Mouse (Mus musculus) central nervous system, embryonic 11.5 days (tissue): ENCODE data around the gene Syngr4. TPM values are rescaled to one million over a fixed set of nuclear protein-coding genes. Genes with fewer than 3 reads are reported as not detected.

Experiments
- polyA plus RNA-seq: library from polyadenylated mRNA; depleted of rRNA; stranded (reverse); fragments of >200 nt; gene quantifications from 2 replicates; pipeline ENCODE4 v1.2.3, GENCODE M21; 2012; rRNA removed

Gene Syngr4
- polyA plus RNA-seq, result 0.26 and 0.89 TPM in 2 replicates

GRCm38 (mm10) chr7:45896517-45897257 lies at the start of gene Syngr4, which contains the start of gene Tmem143:
Gene Syngr4 (minus strand): TSS chr7:45896714.
Gene Tmem143 (plus strand): TSS chr7:45896941.

GRCm38 (mm10) chr7:45923762-45924428 lies 27.4 kb upstream of the Syngr4 start, which contains the start of gene Ccdc114:
Gene Ccdc114 (plus strand): TSS chr7:45924072.

GRCm38 (mm10) chr7:45921242-45921621 lies 24.7 kb upstream of the Syngr4 start, which contains the start of gene Emp3:
Gene Emp3 (minus strand): TSS chr7:45921404.

DNA sequence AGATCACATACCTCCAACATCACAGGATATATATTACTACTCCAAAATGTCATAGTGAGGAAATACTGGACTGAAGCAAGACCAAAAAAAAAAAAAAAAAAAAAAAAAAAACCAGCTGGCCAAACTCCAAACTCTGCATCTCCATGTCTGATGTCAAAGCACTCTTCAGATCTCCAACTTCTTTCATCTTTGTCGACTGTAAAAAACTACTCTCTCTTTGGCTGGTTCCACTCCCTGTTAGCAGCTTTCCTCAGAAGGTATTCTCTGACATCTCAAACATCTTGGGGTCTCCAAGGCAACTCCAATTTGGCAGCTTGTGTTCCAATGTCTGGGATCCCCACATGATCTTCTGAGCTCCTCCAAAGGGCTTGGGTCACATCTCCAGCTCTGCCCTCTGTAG lies 18.2 kb downstream of the Syngr4 start, which contains the start of gene Grin2d:
Grin2d (minus strand) TSS at position 101 of the 400 bp plus-strand sequence.

GRCm38 (mm10) chr7:45872624-45873023 lies 23.9 kb downstream of the Syngr4 start, which contains the start of gene Kdelr1:
Gene Kdelr1 (plus strand): TSS chr7:45872772.

Other genes with a start within 250 kb of the Syngr4 start
- gene Fut2, start 230.3 kb downstream of the Syngr4 start, polyA plus RNA-seq, result 0.02 and 0.15 TPM in 2 replicates
- 0.64 and 0.94 TPM in 2 replicates for gene Ntn5, start 212.7 kb downstream of the Syngr4 start, polyA plus RNA-seq
- gene Sec1, start 202.3 kb downstream of the Syngr4 start, polyA plus RNA-seq, result 1.3 and 2.3 TPM in 2 replicates
- 22.0 and 26.1 TPM in 2 replicates for gene Car11, start 196.9 kb downstream of the Syngr4 start, polyA plus RNA-seq
- gene Dbp, start 191.6 kb downstream of the Syngr4 start, polyA plus RNA-seq, result 7.3 and 9.1 TPM in 2 replicates
- gene Rpl18, start 181.3 kb downstream of the Syngr4 start, polyA plus RNA-seq, result 1,250 and 1,262 TPM in 2 replicates
- 25.3 and 27.1 TPM in 2 replicates for gene Sphk2, start 178.7 kb downstream of the Syngr4 start, polyA plus RNA-seq
- 1.3 and 1.6 TPM in 2 replicates for gene Fam83e, start 175.5 kb downstream of the Syngr4 start, polyA plus RNA-seq
- not detected in 2 replicates for gene Spaca4, start 170.9 kb downstream of the Syngr4 start, polyA plus RNA-seq
- 85.6 and 107 TPM in 2 replicates for gene Lmtk3, start 113.0 kb downstream of the Syngr4 start, polyA plus RNA-seq
- gene Sult2b1, start 112.0 kb downstream of the Syngr4 start, polyA plus RNA-seq, result 0.56 and 0.88 TPM in 2 replicates
- 155 and 323 TPM in 2 replicates for gene Cyth2, start 82.1 kb downstream of the Syngr4 start, polyA plus RNA-seq
- 1.2 and 1.3 TPM in 2 replicates for gene Kcnj14, start 71.9 kb downstream of the Syngr4 start, polyA plus RNA-seq
- 28.4 and 31.1 TPM in 2 replicates for gene Grwd1, start 65.8 kb downstream of the Syngr4 start, polyA plus RNA-seq
- 69.6 and 180 TPM in 2 replicates for gene Kdelr1, start 23.9 kb downstream of the Syngr4 start, polyA plus RNA-seq
- gene Grin2d, start 18.3 kb downstream of the Syngr4 start, polyA plus RNA-seq, result 2.4 and 2.7 TPM in 2 replicates
- gene Tmem143, start 227 bp upstream of the Syngr4 start, polyA plus RNA-seq, result 9.7 and 11.8 TPM in 2 replicates
- 13.4 and 29.4 TPM in 2 replicates for gene Emp3, start 24.7 kb upstream of the Syngr4 start, polyA plus RNA-seq
- gene Ccdc114, start 27.4 kb upstream of the Syngr4 start, polyA plus RNA-seq, result 5.4 and 5.8 TPM in 2 replicates
- 1.0 and 1.4 TPM in 2 replicates for gene Abcc6, start 133.6 kb upstream of the Syngr4 start, polyA plus RNA-seq
- 32.7 and 33.3 TPM in 2 replicates for gene Nomo1, start 137.0 kb upstream of the Syngr4 start, polyA plus RNA-seq
- 0.71 and 1.8 TPM in 2 replicates for gene Kcnj11, start 204.1 kb upstream of the Syngr4 start, polyA plus RNA-seq